11 mouse cellular contexts compared by ENCODE assay signal in genomic region chr5:147913241-147913842, GRCm38 (mm10). TPM values are rescaled to one million over a fixed set of nuclear protein-coding genes. Genes with fewer than 3 reads are reported as not detected.
DNase-seq lines count a peak whose midpoint lies in the region; ATAC-seq lines count a peak whose summit lies in the region.
"Had no signal": no experiment of that assay in that cellular context is flagged by ENCODE, and none has a peak within 500 bp of the region (broad histone marks: within the 10 kb centered on the region; RNA-seq: fewer than 3 reads in every experiment).

No protein-coding gene starts in this region.

- DNase-seq in forebrain, embryonic 11.5 days (ENCODE audit: low spot score), result peak; percentile 55
- peak; percentile 29 for DNase-seq in embryo, embryonic 11 days
- DNase-seq in kidney, postnatal 10 days, result peak; percentile 51
- peak; percentile 37 for DNase-seq in lung, postnatal 14 days
- DNase-seq in cerebellum, postnatal 14 days, result no peak
- DNase-seq: adrenal gland, postnatal 10 days had no signal

- H3K4me2 ChIP-seq in forebrain, embryonic 11.5 days (ENCODE audit: low read depth, low read length, severe bottlenecking), result no peak overlapping the region
- no peak overlapping the region for H3K4me2 ChIP-seq in forebrain, embryonic 12.5 days
- H3K4me2 ChIP-seq: midbrain, embryonic 13.5 days had no signal

- no peak overlapping the region for H3K9ac ChIP-seq in forebrain, embryonic 11.5 days (ENCODE audit: low read length)
- no peak overlapping the region for H3K9ac ChIP-seq in forebrain, embryonic 12.5 days
- H3K9ac ChIP-seq: midbrain, embryonic 13.5 days had no signal

- no peaks in the 10 kb centered on the region for H3K9me3 ChIP-seq in forebrain, embryonic 11.5 days (ENCODE audit: control insufficient read depth, low read length)
- H3K9me3 ChIP-seq in forebrain, embryonic 12.5 days, result 0 out of 2 replicates have a peak, but pooled peaks cover 2% of the 10 kb centered on the region
- H3K9me3 ChIP-seq: midbrain, embryonic 13.5 days had no signal

- H3K27me3 ChIP-seq in forebrain, embryonic 11.5 days (ENCODE audit: control insufficient read depth, insufficient read depth, low read length), result no peaks in the 10 kb centered on the region
- no peaks in the 10 kb centered on the region for H3K27me3 ChIP-seq in forebrain, embryonic 12.5 days
- H3K27me3 ChIP-seq: midbrain, embryonic 13.5 days had no signal

- H3K27ac ChIP-seq in forebrain, embryonic 11.5 days (ENCODE audit: low read depth, low read length), result no peak overlapping the region
- H3K27ac ChIP-seq in forebrain, embryonic 12.5 days, result no peak overlapping the region
- H3K27ac ChIP-seq: heart, adult 2 months; midbrain, embryonic 13.5 days had no signal

- no peaks in the 10 kb centered on the region for H3K4me1 ChIP-seq in forebrain, embryonic 11.5 days (replicated peaks; ENCODE audit: control insufficient read depth, insufficient read depth, low read length)
- no peaks in the 10 kb centered on the region for H3K4me1 ChIP-seq in forebrain, embryonic 12.5 days
- H3K4me1 ChIP-seq: midbrain, embryonic 13.5 days had no signal

- ATAC-seq in forebrain, embryonic 11.5 days (replicated peaks; ENCODE audit: low FRiP score), result no peak
- no peak for ATAC-seq in forebrain, embryonic 12.5 days (ENCODE audit: low FRiP score)
- no peak for ATAC-seq in inflammation-experienced regulatory T-cells, adult 6 months
- ATAC-seq in granulocyte monocyte progenitor cell, adult 5-6 weeks (replicated peaks; ENCODE audit: poor library complexity, severe bottlenecking), result no peak; the same call in 1 of the 2 replicates
- ATAC-seq: midbrain, embryonic 13.5 days had no signal

- WGBS in forebrain, embryonic 11.5 days, result 41% methylated on average over 14 of the region's 14 CpGs
- 46% methylated on average over 14 of the region's 14 CpGs for WGBS in forebrain, embryonic 12.5 days

- no peak overlapping the region for H3K4me3 ChIP-seq in forebrain, embryonic 11.5 days (ENCODE audit: low read depth, low read length)
- H3K4me3 ChIP-seq in forebrain, embryonic 12.5 days (replicated peaks), result no peak overlapping the region
- H3K4me3 ChIP-seq: heart, adult 2 months; midbrain, embryonic 13.5 days had no signal

- no peaks in the 10 kb centered on the region for H3K36me3 ChIP-seq in forebrain, embryonic 11.5 days (ENCODE audit: control insufficient read depth, insufficient read depth, low read length)
- H3K36me3 ChIP-seq in forebrain, embryonic 12.5 days (replicated peaks), result no peaks in the 10 kb centered on the region
- H3K36me3 ChIP-seq: midbrain, embryonic 13.5 days had no signal

RNA-seq across cellular contexts. Expression of gene Slc46a3, which starts 18.7 kb away (rescaled TPM):
- polyA plus RNA-seq in forebrain, embryonic 11.5 days (2014; fragmentation: Nextera tagmentation; extraction: Ambion mirVana), result 3.0 and 5.3 TPM in 2 replicates
- polyA plus RNA-seq in forebrain, embryonic 12.5 days (2016; fragmentation: Nextera tagmentation; extraction: Ambion mirVana), result 3.2 and 4.2 TPM in 2 replicates
- polyA plus RNA-seq in inflammation-experienced regulatory T-cells, adult 6 months (2017; shearing (Covaris generic)), result 10 to 100 TPM; 13.4 to 29.6 (median 21.5) TPM
- total RNA-seq in granulocyte monocyte progenitor cell, adult 5-6 weeks (2014; fragmentation: Nextera tagmentation), result 0.38 and 2.4 TPM in 2 replicates
- total RNA-seq in granulocyte monocyte progenitor cell, adult 5-6 weeks (2017), result 0.82 and 1.2 TPM in 2 replicates

RNA-seq across cellular contexts. Expression of gene Mtus2, which starts 43.8 kb away (rescaled TPM):
- 8.1 and 8.4 TPM in 2 replicates for polyA plus RNA-seq in forebrain, embryonic 11.5 days (2014; fragmentation: Nextera tagmentation; extraction: Ambion mirVana)
- 11.4 and 14.4 TPM in 2 replicates for polyA plus RNA-seq in forebrain, embryonic 12.5 days (2016; fragmentation: Nextera tagmentation; extraction: Ambion mirVana)
- 10 to 100 TPM in 1 of 3 experiments, 1 to 10 TPM in 2; 1.9 to 10.2 (median 2.5) TPM for polyA plus RNA-seq in inflammation-experienced regulatory T-cells, adult 6 months (2017; shearing (Covaris generic))
- 1.2 and 2.2 TPM in 2 replicates for total RNA-seq in granulocyte monocyte progenitor cell, adult 5-6 weeks (2014; fragmentation: Nextera tagmentation)
- 0.82 and 1.1 TPM in 2 replicates for total RNA-seq in granulocyte monocyte progenitor cell, adult 5-6 weeks (2017)

RNA-seq across cellular contexts. Expression of gene Pomp, which starts 53.1 kb away (rescaled TPM):
- polyA plus RNA-seq in forebrain, embryonic 11.5 days (2014; fragmentation: Nextera tagmentation; extraction: Ambion mirVana), result 430 and 492 TPM in 2 replicates
- 528 and 531 TPM in 2 replicates for polyA plus RNA-seq in forebrain, embryonic 12.5 days (2016; fragmentation: Nextera tagmentation; extraction: Ambion mirVana)
- polyA plus RNA-seq in inflammation-experienced regulatory T-cells, adult 6 months (2017; shearing (Covaris generic)), result 100 to 1,000 TPM; 258 to 715 (median 487) TPM
- 189 and 198 TPM in 2 replicates for total RNA-seq in granulocyte monocyte progenitor cell, adult 5-6 weeks (2014; fragmentation: Nextera tagmentation)
- 144 and 173 TPM in 2 replicates for total RNA-seq in granulocyte monocyte progenitor cell, adult 5-6 weeks (2017)

Comparison
In these comparisons a context has a peak if more than half of its experiments do, and no peak if none do; other contexts are left out.
1. DNase-seq: peak in forebrain, embryonic 11.5 days (single experiment), embryo, embryonic 11 days (single experiment), kidney, postnatal 10 days (single experiment) and lung, postnatal 14 days (single experiment); none in cerebellum, postnatal 14 days (0 of 2).